Mouse (Mus musculus) right cerebral cortex, postnatal 25 days (tissue): ENCODE results near the gene Ppp4r3a.
A peak's percentile ranks its signal among the peaks of the same experiment; 100 is the strongest.

Source experiments
- DNase-seq: peaks from one replicate; pipeline ENCODE4 v3.0.0; 2022

Ppp4r3a gene

DNA sequence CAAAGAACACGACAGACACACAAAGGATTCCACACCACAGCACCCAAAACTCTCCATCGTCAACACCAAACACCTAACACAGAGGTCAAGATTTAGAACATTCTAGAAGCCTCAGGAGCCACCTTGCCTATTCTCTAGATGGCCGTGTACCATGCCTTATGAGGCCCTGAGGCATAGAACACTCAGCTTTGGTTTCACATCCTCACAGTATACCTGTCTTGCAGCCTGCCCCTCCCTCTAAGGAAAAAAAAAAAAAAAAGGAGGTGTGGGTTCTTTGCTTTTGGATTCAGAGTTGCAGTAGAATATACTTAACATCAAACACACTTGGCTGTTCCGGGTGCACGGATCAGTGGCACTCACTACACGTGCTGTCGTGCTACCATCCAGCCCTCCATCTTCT lies 72.5 kb downstream of the Ppp4r3a start:
- DNase-seq, result no peak

DNA sequence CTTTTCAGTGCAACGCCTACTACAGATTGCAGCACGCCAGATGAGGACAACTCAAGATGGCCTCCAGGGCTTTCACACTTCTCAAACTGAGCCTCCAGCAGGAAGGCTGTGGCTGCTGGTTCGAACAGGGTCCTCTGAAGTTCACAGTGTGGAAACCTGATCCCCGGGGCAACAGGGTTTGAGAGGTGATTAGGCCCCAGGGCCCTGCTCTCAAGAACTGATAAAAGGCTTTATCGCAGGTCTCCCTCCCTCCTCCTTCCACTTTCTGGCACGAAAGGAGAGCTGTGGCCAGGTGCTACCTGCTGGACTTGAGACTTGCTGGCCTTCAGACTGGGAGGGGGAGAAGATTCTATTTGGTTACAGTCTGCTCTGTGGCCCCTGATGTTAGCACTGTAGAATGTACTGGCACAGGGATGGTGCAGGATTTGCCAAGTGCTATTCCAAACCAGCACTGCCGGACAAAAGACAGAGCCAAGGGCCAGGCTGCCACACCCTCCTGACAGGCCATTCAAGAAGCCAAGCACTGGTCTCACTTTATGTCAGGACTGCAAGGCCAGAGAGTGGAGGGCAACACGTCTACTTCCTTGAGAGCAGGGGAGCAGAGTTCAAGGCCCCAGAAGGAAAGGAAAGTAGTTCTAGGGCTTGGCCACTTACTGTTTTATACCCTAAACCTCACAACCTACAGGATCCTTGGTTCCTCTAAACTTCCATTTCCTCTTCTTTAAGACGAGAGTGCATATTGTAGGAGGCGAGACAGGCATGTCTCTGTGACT lies 73.2 kb downstream of the Ppp4r3a start:
- DNase-seq, result no peak

DNA sequence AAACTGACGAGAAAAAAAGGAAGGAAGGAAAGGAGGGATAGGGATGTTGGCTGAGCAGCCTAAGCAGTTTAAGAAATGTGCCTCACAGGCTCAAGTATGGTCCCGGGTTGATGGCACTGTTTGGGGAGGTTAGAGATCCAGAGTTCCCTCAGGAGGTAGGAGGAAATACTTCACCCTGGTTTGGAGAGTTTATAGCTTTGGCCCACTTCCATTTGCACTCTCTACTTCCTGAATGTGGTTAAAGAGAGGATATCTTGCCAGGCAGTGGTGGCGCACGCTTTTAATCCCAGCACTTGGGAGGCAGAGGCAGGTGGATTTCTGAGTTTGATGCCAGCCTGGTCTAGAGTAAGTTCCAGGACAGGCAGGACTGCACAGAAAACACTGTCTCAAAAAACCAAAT lies 74.3 kb downstream of the Ppp4r3a start:
- no peak for DNase-seq

DNA sequence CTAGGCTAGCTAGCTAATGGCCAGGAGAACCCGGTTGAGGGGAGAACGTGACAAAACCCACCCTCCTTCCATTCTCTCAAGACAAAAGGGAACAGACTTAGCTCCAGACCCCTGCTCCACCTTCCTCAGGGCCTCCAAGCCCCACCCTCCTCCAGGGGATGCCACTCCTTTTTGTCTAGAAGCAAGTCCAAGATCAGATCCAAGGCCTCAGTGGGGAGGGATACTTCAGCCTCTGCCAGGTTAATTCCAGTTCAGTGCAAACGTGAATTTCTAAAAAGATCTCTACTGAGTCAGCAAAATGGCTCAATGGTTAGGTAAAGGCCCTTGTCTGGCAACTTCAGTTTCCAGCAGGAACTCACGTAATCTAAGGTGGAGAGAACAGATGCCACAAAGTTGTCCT lies 74.9 kb downstream of the Ppp4r3a start:
- DNase-seq, result no peak

DNA sequence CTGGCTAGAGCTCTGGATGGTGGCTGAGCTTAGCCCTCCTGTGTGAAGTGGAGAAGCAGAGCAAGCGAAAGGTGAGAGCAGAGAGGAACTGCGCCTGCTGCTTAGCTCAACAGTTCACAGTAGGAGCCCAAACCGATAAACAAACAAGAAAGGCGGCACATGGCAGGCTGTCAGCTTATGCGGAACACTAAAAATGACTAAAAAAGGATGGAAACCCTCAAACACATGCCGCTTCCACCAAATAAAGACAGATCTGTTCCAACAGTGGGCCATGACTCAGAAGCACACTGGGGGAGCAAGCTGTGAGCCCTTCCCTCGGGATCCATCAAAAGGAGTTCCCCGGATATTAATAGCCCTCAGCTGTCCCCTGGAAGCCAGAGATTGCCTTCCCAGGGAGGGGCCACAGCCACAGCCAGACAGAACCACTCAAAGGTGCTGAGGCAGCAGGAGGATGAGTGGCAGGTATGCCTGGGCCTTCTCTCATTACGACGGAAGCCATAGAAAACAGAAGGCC lies 75.5 kb downstream of the Ppp4r3a start:
- DNase-seq, result peak; percentile 69

DNA sequence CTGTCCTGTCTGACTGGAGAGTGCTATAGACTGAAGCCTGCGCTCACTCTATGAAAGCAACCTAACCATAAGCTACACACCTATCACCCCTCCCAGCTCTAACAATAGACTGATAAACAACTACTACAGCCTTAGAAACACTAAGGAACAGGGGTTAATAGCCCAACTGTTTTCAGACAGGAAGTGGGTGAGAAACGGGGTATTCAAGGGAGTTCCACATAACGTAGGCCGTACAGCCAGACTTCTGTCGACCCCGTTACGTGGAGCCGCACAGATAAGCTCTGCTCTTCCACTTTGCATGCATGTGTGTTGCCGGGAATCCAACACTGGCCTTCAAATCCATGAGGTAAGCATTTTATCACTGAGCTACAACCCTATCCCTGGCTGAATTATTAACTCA lies 76.1 kb downstream of the Ppp4r3a start:
- no peak for DNase-seq

DNA sequence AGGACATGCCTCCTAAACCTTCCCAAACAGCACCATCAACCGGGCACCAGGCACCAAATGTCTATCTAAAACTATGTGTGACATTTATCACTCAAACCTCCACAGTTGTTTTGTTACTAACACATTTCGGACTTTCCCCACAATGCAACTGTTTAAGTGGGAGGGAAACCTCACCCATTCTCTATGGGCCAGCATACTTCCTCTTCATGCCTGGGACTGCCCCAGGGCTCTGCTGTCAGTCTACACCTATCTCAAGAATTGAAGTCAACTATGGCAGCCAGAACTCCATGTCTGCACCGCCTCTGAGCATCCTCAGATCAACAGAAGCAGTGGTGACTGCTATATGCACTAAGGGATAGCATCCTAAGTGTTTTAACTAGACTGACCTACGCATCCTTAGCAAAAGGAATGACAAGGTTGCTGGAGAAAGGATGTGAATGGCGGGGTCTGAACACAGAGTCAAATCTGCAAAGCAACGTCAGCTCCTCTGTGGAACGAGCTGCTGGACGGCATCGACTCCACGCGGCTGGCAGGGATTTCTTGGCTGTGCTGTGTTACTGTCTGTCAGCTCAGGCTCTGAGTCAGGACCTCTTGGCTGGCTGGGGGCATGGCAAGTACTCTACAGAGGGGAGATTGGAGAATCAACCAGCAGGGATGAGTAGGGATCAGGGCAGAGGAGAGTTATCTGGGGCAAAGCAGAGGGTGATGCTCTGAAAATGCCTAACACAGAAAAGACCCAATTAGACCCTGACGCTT lies 77.7 kb downstream of the Ppp4r3a start:
- no peak for DNase-seq

DNA sequence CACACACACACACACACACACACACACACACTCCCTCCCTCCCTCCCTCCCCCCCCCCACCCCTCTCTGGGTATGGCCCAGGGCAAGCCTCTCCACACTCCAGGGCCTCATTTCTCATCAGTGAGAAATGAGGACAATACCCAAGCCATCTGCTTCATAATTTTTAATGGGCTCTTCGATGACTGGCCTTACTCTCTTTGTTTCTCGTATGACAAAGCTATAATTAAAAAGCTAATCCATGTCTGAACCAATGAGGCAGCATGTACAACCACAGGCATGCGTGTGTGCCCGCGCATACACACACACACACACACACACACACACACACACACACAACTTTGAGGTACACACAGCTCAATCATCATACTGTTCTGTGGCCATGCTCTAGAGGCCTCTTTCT lies 78.5 kb downstream of the Ppp4r3a start:
- no peak for DNase-seq

DNA sequence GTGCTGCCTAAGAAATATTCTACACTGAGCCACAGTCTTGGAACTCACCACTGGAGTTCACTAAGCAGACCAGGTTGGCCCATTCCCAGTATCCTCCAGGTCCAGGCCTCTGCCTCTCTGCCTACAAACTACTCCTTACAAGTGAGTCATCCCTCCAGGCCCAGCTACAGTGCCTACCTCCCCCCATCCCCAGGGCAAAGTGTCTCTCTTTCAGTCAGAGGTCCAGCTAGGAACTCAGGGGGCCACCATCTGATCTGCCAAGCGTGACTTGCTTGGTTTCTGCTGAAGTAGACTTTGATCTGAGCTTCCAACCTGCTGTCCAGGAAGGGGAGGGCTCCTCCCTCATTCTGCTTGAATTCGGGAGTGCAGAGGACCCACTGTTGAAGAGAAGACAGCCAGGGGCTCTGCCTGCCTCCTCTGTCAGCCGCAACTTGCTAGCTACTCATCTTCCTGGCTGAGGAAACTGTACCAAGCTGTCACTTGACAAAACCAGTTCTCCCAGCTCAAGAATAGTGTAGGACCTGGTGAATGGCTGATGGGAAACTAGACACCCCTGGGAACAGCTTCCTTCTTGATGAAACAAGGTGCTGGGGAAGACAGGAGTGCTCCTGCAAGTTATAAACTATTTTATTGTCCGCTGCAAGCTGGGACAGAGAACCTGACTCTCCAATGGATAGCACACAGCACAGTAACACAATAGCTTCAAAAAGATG lies 80.5 kb downstream of the Ppp4r3a start:
- no peak for DNase-seq

DNA sequence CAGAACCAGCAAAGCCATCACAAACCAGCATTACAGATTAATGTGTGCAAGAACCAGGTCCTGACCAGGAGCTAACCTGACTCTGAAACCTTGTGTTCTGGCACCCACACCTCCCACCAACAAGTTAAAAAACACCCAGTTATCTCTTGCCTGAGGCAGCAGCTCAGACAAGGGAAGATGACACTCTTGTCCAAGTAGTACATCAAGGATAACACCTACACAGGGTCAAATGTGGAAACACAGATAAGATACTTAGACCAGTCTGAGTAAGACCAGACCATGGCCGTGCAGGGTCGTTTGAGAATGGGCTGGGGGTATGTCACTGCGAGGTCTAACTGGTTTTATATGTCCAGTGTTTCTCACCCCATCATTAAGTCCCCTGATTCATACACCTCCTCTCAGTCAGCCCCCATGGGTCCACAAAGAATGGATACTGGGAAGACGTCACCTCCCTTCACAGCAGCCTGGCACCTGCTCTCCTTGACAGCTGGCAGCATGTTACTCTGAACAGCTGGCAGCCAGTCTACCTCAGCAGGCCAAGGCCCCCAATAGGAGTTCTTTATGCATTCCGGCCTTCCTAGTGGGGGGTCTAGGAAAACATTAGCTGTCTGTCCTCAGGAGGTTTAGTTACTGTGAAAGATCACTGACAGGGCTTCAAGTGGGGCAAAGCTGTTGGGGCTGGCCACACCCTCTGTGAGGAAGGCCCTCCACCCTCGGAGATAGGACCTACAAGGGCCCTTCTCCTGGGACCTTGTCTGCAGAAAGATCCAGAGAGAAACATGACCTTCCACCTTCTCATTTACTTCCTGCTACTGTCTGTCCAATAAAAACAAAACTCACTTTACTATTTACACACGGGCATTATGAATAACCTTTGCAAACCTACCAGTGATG lies 84.2 kb downstream of the Ppp4r3a start:
- no peak for DNase-seq

DNA sequence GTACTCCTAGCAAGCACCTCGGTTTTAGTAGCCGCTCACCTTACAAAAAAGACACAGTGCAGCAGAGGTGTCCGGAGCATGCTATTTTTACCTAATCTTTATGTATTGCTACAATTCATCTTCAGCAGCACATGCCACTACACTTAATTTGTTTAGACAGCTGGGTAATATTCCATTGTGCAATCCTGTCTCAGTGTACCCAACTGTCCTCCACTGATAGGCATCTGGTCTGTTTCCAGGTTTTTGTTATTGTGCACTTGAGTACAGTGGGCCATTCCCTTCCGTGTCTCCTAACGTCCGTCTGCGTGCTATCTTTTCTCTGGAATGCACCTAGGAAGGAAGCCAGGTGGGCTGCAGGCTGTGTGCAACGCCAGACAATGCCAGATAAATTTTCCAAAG lies 84.9 kb downstream of the Ppp4r3a start:
- DNase-seq, result no peak

DNA sequence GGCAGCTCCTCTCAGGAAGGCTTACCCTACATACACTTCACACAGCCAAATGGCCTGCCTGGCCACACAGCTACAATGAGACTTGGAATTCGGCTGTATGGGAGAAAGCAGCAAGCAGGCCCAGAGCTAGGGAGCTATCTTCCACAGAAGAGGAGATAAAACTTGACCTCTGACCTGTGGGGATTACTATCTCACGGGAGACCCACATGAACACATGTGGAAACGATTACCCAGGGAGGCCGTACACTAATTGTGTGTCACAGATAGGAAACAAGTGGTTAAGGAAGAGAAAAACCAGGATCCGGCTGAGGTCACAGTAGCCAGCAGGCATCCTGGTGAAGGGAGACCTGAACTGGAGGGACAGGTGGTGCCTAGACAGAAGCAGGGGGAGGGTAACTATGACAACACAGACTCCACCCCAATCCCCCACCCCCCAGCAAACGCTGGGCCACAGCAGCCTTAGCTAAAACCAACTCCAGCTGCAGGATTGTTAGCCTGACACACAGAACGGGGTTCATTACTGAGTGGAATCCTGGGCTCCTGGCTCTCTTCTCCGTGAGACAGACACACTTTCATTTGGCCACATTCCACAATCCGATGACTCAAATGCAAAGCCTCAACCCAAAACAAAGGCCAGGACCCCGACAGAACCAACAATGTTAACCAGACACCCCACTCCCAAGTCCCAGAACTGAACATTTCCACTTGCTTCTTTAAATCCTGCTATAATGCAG lies 85.5 kb downstream of the Ppp4r3a start:
- no peak for DNase-seq

DNA sequence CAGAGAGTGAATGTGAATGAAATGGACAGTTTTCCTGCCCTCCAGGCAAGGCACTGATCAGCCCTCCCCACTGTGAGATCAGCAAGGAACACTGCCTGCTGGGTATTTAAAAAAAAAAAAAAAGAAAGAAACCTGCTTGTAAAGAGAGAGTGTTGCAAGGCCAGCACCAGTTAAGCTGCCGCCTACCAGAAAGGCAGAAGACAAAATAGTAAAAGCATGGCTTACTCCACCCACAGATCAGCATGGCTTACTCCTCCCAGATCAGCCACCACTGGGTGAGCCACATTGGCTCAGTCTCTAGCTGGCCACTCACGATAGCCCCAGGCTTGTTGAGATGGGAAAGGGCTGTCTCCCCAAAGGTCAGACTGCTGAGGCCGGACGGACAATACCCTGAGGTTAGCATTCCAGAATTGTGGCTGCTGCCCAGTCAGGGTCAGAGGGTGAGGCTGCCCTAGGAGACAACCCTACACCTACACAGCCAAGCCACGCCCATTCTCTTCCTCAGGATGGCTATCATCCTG lies 87.1 kb downstream of the Ppp4r3a start:
- peak; percentile 45 for DNase-seq

DNA sequence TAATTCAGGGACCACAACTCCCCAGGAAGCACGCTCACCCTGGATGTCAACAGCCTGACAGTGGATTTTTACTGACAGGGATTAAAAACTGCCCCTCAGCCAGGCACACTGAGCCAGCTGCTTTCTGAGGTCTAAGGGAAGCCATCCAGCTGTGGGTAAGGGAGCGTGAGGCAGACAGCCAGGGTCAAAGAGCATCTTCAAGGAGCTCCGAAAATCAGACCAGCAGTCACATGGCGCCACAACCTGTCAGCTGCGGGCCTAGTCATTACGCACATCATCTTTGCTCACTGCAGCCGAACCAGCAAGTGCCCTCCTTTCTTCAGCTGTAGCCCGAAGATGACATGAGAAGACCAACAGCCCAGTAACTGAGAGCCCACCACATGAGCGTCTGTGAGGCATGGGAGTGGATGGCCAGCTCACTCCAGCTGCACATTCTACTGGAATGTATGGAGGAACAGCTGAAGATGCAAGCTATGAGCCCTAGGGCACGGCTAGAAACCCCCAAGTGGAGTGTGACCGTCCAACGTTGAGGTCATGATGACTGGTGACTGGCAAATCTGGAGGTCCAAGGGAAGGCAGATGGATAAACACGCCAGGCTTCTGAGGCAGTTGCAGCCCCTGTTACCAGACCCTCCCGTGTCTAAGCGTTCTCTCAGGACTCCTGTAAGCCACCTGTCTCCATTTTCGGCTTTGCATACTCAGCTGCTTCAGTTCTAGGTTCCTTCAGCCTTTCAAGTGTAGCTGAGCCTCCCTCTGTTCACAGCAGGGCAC lies 87.7 kb downstream of the Ppp4r3a start:
- no peak for DNase-seq

DNA sequence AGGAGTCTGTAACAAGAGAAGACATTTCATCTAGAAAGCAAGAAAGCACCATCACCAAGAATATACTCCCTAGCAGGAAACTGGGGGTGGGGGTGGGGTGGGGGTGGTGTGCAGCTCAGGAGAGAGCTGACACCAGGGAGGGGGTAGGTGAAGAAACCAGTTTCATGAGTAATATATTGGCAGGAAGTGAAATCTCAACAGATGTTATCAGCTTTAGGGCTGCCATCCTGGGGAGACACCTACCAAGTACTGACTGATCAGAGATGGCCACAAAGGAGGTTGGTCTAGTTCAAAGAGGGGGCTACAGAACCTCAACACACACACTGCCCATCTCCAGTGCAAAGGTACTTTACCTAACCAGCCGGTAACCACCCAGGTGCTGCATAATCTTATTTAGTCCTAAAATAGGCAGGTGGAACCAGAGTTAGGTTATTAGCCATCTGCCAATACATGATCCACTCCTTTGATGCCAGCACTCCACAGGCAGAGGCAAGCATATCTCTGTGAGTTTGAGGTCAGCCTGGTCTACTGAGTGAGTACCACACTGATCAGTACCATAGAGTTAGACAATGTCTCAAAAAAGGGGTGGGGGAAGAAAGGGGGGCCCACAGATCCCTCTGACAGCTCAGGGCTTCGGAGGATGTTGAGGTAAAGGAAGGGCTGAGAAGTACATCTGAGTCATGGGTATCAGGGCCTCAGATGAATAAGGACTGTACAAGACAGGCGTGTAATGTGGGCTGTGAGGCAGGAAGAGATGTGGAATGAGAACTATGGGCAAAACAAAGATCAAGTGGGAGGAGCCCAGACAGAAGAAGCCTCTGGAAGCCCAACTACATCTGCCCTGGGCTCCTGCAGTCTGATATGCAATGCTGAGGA lies 89.1 kb downstream of the Ppp4r3a start:
- no peak for DNase-seq

DNA sequence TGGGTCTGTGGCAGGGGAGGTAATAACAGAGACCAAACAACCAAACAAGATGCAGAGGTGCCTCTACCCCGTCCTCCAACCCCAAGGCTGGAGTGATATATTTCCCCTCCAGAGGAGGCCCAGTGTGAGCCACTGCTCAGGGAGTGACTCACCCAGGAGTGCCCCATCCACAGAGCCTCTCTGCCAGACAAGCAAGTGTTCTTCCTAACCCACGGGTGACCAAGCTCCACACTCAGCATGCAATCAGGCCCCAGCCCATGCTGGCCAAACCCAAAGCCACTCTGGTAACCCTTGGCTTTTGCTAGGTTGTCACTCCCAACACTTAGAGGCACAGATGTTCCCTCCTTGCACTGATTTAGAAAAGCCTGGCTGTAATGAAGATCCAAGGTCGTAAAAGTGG lies 90.4 kb downstream of the Ppp4r3a start:
- DNase-seq, result no peak

DNA sequence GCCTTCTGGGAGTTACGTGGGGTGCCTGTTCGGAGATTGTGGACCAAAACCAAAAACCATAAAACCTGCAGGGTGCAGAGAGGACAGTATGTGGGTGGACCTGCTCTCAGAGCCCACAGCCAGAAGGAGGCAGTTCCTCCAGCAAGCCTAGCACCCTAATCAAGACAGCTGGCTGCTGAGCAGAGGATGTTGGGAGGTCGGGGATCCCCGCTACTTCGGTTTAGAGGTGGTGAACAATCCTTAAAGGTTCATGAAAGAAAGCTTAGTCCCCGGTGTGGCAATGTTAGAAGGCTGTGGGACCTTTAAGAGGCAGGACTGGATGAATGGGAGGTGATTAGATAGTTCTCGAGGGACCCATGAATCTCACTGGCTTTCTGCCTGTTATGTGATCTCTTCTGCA lies 91.0 kb downstream of the Ppp4r3a start:
- DNase-seq, result no peak

DNA sequence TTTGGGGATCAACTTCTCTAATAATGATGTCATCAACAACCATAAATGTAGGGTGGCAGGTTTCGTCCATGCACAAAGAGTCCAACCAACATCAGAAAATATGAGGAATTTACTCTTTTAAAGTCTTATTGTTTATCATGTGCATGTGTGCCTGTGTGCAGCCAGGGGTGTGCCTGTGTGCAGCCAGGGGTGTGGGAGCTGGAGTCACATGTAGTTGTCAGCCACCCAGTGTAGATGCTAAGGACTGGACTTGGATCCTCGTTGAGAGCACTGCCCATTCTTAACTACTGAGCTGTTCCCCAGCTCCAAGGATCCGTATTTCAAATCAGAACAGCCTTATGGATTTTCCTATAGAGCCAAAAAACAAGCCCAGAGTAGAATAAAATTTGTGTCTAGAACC lies 92.4 kb downstream of the Ppp4r3a start:
- DNase-seq, result no peak

DNA sequence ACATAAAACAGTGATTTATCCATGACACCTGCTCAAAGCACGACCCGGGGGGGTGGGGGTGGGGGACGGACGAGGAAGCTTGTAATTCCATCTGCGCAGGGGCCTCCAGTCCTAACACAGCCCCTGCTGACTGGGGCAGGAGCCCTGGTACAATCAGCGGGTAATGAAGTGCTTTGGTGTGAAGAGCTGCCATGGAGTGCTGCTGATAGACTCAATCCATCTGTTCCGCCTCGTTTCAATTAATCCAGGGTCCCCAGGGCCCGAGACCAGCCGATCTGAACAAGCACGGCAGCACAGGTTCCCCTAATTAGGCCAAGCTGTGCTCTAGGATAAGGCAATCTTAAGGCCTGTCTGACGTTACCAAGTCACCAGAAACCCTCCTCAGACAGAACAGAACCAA lies 93.2 kb downstream of the Ppp4r3a start:
- no peak for DNase-seq

DNA sequence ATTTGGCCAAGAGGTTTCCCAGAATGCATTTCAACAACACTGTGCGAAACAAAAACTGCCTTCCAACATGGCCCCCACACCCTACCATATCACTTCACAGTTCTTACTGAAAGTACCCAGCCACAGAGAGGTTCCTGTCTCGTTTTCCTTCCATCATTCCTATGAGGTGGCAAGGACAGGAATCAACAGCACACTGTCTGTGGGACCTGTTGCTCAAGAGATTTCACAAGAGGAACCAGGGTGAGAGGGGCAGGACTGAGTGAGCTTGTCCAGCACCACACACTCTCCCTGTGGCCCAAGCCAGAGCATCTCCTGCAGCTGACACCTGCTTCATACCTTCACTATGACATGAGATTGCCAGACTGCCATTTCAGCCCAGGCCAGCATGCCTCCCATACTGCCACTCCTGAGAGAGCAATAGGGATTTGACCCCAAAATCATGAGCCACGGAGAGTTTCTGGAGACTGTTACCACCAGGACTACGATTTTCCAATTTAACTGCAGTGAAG lies 93.7 kb downstream of the Ppp4r3a start:
- no peak for DNase-seq
